Mouse (Mus musculus): ENCODE data around the gene Ly6g5b.

DNA sequence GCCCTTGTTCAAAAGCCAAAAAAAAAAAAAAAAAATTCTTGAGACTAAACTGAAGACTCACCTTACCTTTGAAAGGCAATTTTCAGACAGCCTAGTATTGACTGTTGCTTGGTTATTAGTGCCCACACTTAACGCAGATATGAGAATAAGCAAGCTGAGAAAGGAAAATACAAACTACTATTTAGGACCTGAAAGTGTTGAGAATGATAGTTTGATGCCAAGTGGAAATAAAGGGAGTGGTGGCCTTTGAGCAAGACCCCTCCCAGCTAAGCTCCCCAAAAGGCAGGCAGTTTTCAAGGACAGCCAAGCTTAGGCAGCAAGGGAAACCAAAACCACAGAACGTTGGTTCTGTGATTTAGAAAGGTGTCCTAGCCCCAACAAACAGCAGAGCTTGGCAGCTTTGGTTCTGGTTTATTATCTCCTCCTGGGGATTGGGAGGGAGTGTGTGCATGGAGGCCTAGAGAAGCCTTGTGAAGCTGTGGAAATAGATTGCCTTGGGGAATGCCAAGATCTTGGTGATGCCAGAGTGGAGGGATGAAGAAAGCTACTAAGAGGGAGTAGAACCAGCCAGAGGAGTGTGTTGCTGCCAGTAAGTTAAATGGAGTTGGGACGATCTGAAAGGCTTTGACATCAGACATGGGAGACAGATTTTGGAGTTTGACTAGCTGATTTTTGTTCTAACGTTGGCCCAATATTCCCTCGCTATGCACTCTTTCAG, 32.9 kb upstream of the Ly6g5b start:
- no peak for TF ChIP-seq CTCF (IDR thresholded peaks at IDR 0.05; ENCODE audit: low read depth, low read length)
- no peak for TF ChIP-seq POLR2A (IDR thresholded peaks at IDR 0.05; ENCODE audit: insufficient read depth, low read length)
- TF ChIP-seq EP300 (IDR thresholded peaks at IDR 0.05; ENCODE audit: insufficient read depth, low read depth, low read length), result no peak

Measured in ES-Bruce4 (cell line).